Mouse (Mus musculus) liver, embryonic 15.5 days (tissue): ENCODE measurements around the gene Islr2. TPM values are rescaled to one million over a fixed set of nuclear protein-coding genes. Genes with fewer than 3 reads are reported as not detected.

Source experiments
- ATAC-seq: fragments of 200-750 bp; cut with Nextera tagmentation; 2 replicates; pipeline ENCODE4 v1.8.0; 2017; ENCODE audit warnings: moderate number of reproducible peaks, mild to moderate bottlenecking, moderate library complexity; ENCODE audit not compliant: insufficient read depth
- H3K27ac ChIP-seq: fragments of 300-500 bp; sonication (generic); replicated peaks from 2 replicates; pipeline ENCODE4 v1.5.1; 2015; ENCODE audit warnings: mild to moderate bottlenecking, inconsistent platforms
- H3K27me3 ChIP-seq: fragments of 300-500 bp; sonication (generic); 2 replicates; pipeline ENCODE4 v1.6.1; 2015; ENCODE audit warnings: mild to moderate bottlenecking, inconsistent platforms
- H3K36me3 ChIP-seq: fragments of 300-500 bp; sonication (generic); replicated peaks from 2 replicates; pipeline ENCODE4 v1.6.1; 2015; ENCODE audit warnings: moderate library complexity, mild to moderate bottlenecking, inconsistent platforms
- H3K4me1 ChIP-seq: fragments of 300-500 bp; sonication (generic); replicated peaks from 2 replicates; pipeline ENCODE4 v1.6.1; 2015; ENCODE audit warnings: inconsistent platforms
- H3K4me2 ChIP-seq: fragments of 300-500 bp; sonication (generic); 2 replicates; pipeline ENCODE4 v1.6.1; 2015; ENCODE audit warnings: moderate library complexity, mild to moderate bottlenecking, inconsistent platforms
- H3K4me3 ChIP-seq: fragments of 300-500 bp; sonication (generic); replicated peaks from 2 replicates; pipeline ENCODE4 v1.5.1; 2015; ENCODE audit warnings: mild to moderate bottlenecking, inconsistent platforms
- H3K9ac ChIP-seq: fragments of 300-500 bp; sonication (generic); 2 replicates; pipeline ENCODE4 v1.6.1; 2015; ENCODE audit warnings: moderate library complexity, mild to moderate bottlenecking, inconsistent platforms
- H3K9me3 ChIP-seq: fragments of 300-500 bp; sonication (generic); replicated peaks from 2 replicates; pipeline ENCODE4 v1.6.1; 2016; ENCODE audit warnings: inconsistent platforms
- WGBS: fragments of 180-500 bp; shearing (Covaris S2); methylation state at CpG from one replicate; pipeline ENCODE4 v1.1.7; 2015; ENCODE audit warnings: mixed read lengths; ENCODE audit not compliant: insufficient replicate concordance; 5-methylcytosine and 5-hydroxymethylcytosine counted together
- polyA plus RNA-seq: library from polyadenylated mRNA; unstranded; fragments of >200 nt; fragmentation: Nextera tagmentation; extraction: Ambion mirVana; gene quantifications from 2 replicates; pipeline ENCODE4 v1.2.1, GENCODE M21; 2015

Islr2 gene
- polyA plus RNA-seq, 1 experiment from 2014 or later: 0.05 TPM

GRCm38 (mm10) chr9:58195671-58196070 lies 8.4 kb downstream of the Islr2 start:
- H3K36me3 ChIP-seq: no peaks in the 10 kb centered on the region
- peaks cover 5% of the 10 kb centered on the region; the same call in 1 of the 2 replicates for H3K4me1 ChIP-seq
- WGBS: 0% methylated on average over 1 of the region's 1 CpGs
- H3K27ac ChIP-seq: no peak overlapping the region
- no peak overlapping the region for H3K4me2 ChIP-seq
- H3K4me3 ChIP-seq: no peak overlapping the region
- no peak overlapping the region for H3K9ac ChIP-seq
- H3K27me3 ChIP-seq: peaks cover 82% of the 10 kb centered on the region
- no peak for ATAC-seq
- no peaks in the 10 kb centered on the region for H3K9me3 ChIP-seq

- Histone ChIP-seq H3K36me3 (no peaks in the 10 kb centered on the region), H3K9ac (no peak overlapping the region), H3K27ac (no peak overlapping the region), H3K4me1 (peaks cover 5% of the 10 kb centered on the region; the same call in 1 of the 2 replicates), H3K4me2 (no peak overlapping the region), H3K27me3 (peaks cover 73% of the 10 kb centered on the region), H3K9me3 (no peaks in the 10 kb centered on the region), H3K4me3 (no peak overlapping the region)
- WGBS: 47% methylated on average over 9 of the region's 9 CpGs
- no peak for ATAC-seq
These were observed 9.9 kb downstream of the Islr2 start for GRCm38 (mm10) chr9:58194222-58194621.

- H3K9me3 ChIP-seq: no peaks in the 10 kb centered on the region
- no peak overlapping the region for H3K27ac ChIP-seq
- 58% methylated on average over 6 of the region's 6 CpGs for WGBS
- no peak overlapping the region for H3K4me2 ChIP-seq
- H3K4me1 ChIP-seq: no peaks in the 10 kb centered on the region
- no peaks in the 10 kb centered on the region for H3K36me3 ChIP-seq
- H3K9ac ChIP-seq: no peak overlapping the region
- H3K4me3 ChIP-seq: no peak overlapping the region
- 0 out of 2 replicates have a peak, but pooled peaks cover 2% of the 10 kb centered on the region for H3K27me3 ChIP-seq
- ATAC-seq: no peak
These were observed 19.7 kb downstream of the Islr2 start for GRCm38 (mm10) chr9:58184456-58184855.

- Histone ChIP-seq H3K9me3 (no peaks in the 10 kb centered on the region), H3K36me3 (no peaks in the 10 kb centered on the region), H3K27me3 (no peaks in the 10 kb centered on the region), H3K27ac (no peak overlapping the region), H3K4me3 (no peak overlapping the region), H3K4me2 (no peak overlapping the region), H3K9ac (no peak overlapping the region), H3K4me1 (no peaks in the 10 kb centered on the region)
- ATAC-seq: no peak
- 51% methylated on average over 2 of the region's 2 CpGs for WGBS
These were observed 24.7 kb downstream of the Islr2 start for GRCm38 (mm10) chr9:58179390-58179789.

- Histone ChIP-seq H3K9me3 (no peaks in the 10 kb centered on the region), H3K4me2 (no peak overlapping the region), H3K4me1 (no peaks in the 10 kb centered on the region), H3K27ac (no peak overlapping the region), H3K4me3 (no peak overlapping the region), H3K36me3 (no peaks in the 10 kb centered on the region), H3K9ac (no peak overlapping the region), H3K27me3 (no peaks in the 10 kb centered on the region)
- 46% methylated on average over 4 of the region's 4 CpGs for WGBS
- ATAC-seq: no peak
These were observed 27.0 kb downstream of the Islr2 start for GRCm38 (mm10) chr9:58177165-58177564.

GRCm38 (mm10) chr9:58175745-58176487 lies 28.2 kb downstream of the Islr2 start:
- H3K4me3 ChIP-seq: no peak overlapping the region
- H3K9ac ChIP-seq: no peak overlapping the region
- H3K4me1 ChIP-seq: no peaks in the 10 kb centered on the region
- 48% methylated on average over 5 of the region's 5 CpGs for WGBS
- no peaks in the 10 kb centered on the region for H3K27me3 ChIP-seq
- no peaks in the 10 kb centered on the region for H3K9me3 ChIP-seq
- H3K27ac ChIP-seq: no peak overlapping the region
- H3K36me3 ChIP-seq: no peaks in the 10 kb centered on the region
- H3K4me2 ChIP-seq: no peak overlapping the region
- ATAC-seq: no peak

- Histone ChIP-seq H3K9me3 (no peaks in the 10 kb centered on the region), H3K4me2 (no peak overlapping the region), H3K36me3 (no peaks in the 10 kb centered on the region), H3K4me1 (no peaks in the 10 kb centered on the region), H3K4me3 (no peak overlapping the region), H3K27me3 (no peaks in the 10 kb centered on the region), H3K27ac (no peak overlapping the region), H3K9ac (no peak overlapping the region)
- ATAC-seq: no peak
- WGBS: 43% methylated on average over 5 of the region's 5 CpGs
These were observed 29.3 kb downstream of the Islr2 start for GRCm38 (mm10) chr9:58174818-58175251.

GRCm38 (mm10) chr9:58172863-58173262 lies 31.3 kb downstream of the Islr2 start:
- H3K27ac ChIP-seq: no peak overlapping the region
- no peaks in the 10 kb centered on the region for H3K27me3 ChIP-seq
- 46% methylated on average over 2 of the region's 2 CpGs for WGBS
- H3K9ac ChIP-seq: no peak overlapping the region
- H3K36me3 ChIP-seq: no peaks in the 10 kb centered on the region
- no peak overlapping the region for H3K4me2 ChIP-seq
- no peak for ATAC-seq
- no peaks in the 10 kb centered on the region for H3K9me3 ChIP-seq
- no peak overlapping the region for H3K4me3 ChIP-seq
- no peaks in the 10 kb centered on the region for H3K4me1 ChIP-seq

- no peak overlapping the region for H3K27ac ChIP-seq
- no peak overlapping the region for H3K4me2 ChIP-seq
- H3K36me3 ChIP-seq: no peaks in the 10 kb centered on the region
- ATAC-seq: no peak
- H3K4me3 ChIP-seq: no peak overlapping the region
- H3K9ac ChIP-seq: no peak overlapping the region
- H3K4me1 ChIP-seq: no peaks in the 10 kb centered on the region
- H3K9me3 ChIP-seq: no peaks in the 10 kb centered on the region
- H3K27me3 ChIP-seq: no peaks in the 10 kb centered on the region
- 55% methylated on average over 6 of the region's 6 CpGs for WGBS
These were observed 34.7 kb downstream of the Islr2 start for GRCm38 (mm10) chr9:58169426-58169825.

GRCm38 (mm10) chr9:58168880-58169279 lies 35.2 kb downstream of the Islr2 start:
- 58% methylated on average over 3 of the region's 3 CpGs for WGBS
- no peak for ATAC-seq
- Histone ChIP-seq H3K4me3 (no peak overlapping the region), H3K36me3 (no peaks in the 10 kb centered on the region), H3K9ac (no peak overlapping the region), H3K27me3 (no peaks in the 10 kb centered on the region), H3K4me2 (no peak overlapping the region), H3K27ac (no peak overlapping the region), H3K9me3 (no peaks in the 10 kb centered on the region), H3K4me1 (no peaks in the 10 kb centered on the region)

GRCm38 (mm10) chr9:58165779-58166178 lies 38.3 kb downstream of the Islr2 start:
- no peak overlapping the region for H3K9ac ChIP-seq
- WGBS: 38% methylated on average over 1 of the region's 1 CpGs
- no peaks in the 10 kb centered on the region for H3K4me1 ChIP-seq
- no peak overlapping the region for H3K4me2 ChIP-seq
- H3K27me3 ChIP-seq: no peaks in the 10 kb centered on the region
- ATAC-seq: no peak
- no peaks in the 10 kb centered on the region for H3K36me3 ChIP-seq
- no peak overlapping the region for H3K27ac ChIP-seq
- no peak overlapping the region for H3K4me3 ChIP-seq
- no peaks in the 10 kb centered on the region for H3K9me3 ChIP-seq

GRCm38 (mm10) chr9:58163146-58163545 lies 41.0 kb downstream of the Islr2 start:
- Histone ChIP-seq H3K27me3 (no peaks in the 10 kb centered on the region), H3K27ac (no peak overlapping the region), H3K9me3 (no peaks in the 10 kb centered on the region), H3K4me1 (no peaks in the 10 kb centered on the region), H3K4me3 (no peak overlapping the region), H3K36me3 (no peaks in the 10 kb centered on the region), H3K4me2 (no peak overlapping the region), H3K9ac (no peak overlapping the region)
- 55% methylated on average over 5 of the region's 5 CpGs for WGBS
- ATAC-seq: no peak
